Mouse (Mus musculus) lung, embryonic 16.5 days (tissue): ENCODE results near the gene Treml1. TPM values are rescaled to one million over a fixed set of nuclear protein-coding genes. Genes with fewer than 3 reads are reported as not detected.

ENCODE experiments used
- ATAC-seq: fragments of 200-750 bp; cut with Nextera tagmentation; 2 replicates; pipeline ENCODE4 v1.8.0; 2017; ENCODE audit warnings: low read depth, mild to moderate bottlenecking, moderate library complexity
- H3K27ac ChIP-seq: fragments of 300-500 bp; sonication (generic); 2 replicates; pipeline ENCODE4 v1.5.1; 2014; ENCODE audit warnings: mild to moderate bottlenecking, control low read depth, low read length
- H3K27me3 ChIP-seq: fragments of 300-500 bp; sonication (generic); 2 replicates; pipeline ENCODE4 v1.6.1; 2014; ENCODE audit warnings: low read depth, low read length, mixed read lengths; ENCODE audit not compliant: control insufficient read depth, insufficient read depth
- H3K36me3 ChIP-seq: fragments of 300-500 bp; sonication (generic); 2 replicates; pipeline ENCODE4 v1.6.1; 2014; ENCODE audit warnings: low read length; ENCODE audit not compliant: control insufficient read depth, insufficient read depth
- H3K4me1 ChIP-seq: fragments of 300-500 bp; sonication (generic); replicated peaks from 2 replicates; pipeline ENCODE4 v1.6.1; 2014; ENCODE audit warnings: low read length, mixed read lengths; ENCODE audit not compliant: control insufficient read depth, insufficient read depth
- H3K4me2 ChIP-seq: fragments of 300-500 bp; sonication (generic); 2 replicates; pipeline ENCODE4 v1.6.1; 2014; ENCODE audit warnings: low read depth, low read length, control low read depth
- H3K4me3 ChIP-seq: fragments of 300-500 bp; sonication (generic); 2 replicates; pipeline ENCODE4 v1.5.1; 2014; ENCODE audit warnings: mild to moderate bottlenecking, low read length, control low read depth
- H3K9ac ChIP-seq: fragments of 300-500 bp; sonication (generic); 2 replicates; pipeline ENCODE4 v1.6.1; 2014; ENCODE audit warnings: low read length, control low read depth
- H3K9me3 ChIP-seq: fragments of 300-500 bp; sonication (generic); 2 replicates; pipeline ENCODE4 v1.6.1; 2016; ENCODE audit warnings: low read length; ENCODE audit not compliant: control insufficient read depth
- WGBS: fragments of 180-500 bp; shearing (Covaris S2); extraction: QIAGEN DNeasy Blood & Tissue Kit; methylation state at CpG from one replicate; pipeline ENCODE4 v1.1.7; 2014; 5-methylcytosine and 5-hydroxymethylcytosine counted together
- polyA plus RNA-seq: library from polyadenylated mRNA; unstranded; fragments of >200 nt; fragmentation: Nextera tagmentation; extraction: Ambion mirVana; gene quantifications from 2 replicates; pipeline ENCODE4 v1.2.1, GENCODE M21; 2015

The Treml1 gene
- polyA plus RNA-seq, 1 experiment from 2014 or later: 2.6 TPM

DNA sequence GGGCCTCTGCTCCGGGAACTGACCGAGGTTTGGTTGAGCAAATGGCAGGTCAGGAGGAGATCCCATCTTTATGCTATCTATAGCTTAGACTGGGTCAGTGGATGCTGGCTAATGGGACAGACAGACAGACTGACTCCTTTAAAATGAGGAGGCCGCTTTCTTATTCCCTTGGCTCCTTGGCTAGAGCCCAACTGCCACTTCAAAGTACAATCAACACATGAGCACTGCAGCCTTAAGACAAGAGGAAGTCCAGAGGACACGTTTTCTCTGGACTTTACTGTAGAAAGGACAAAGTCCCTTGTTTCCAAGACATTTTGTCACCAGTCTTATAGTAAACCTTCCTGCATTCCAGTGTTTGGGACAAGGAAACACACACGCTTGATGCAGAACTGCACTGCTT lies 31.7 kb downstream of the Treml1 start:
- Histone ChIP-seq H3K27me3 (no peaks in the 10 kb centered on the region), H3K27ac (no peak overlapping the region), H3K4me3 (no peak overlapping the region), H3K9ac (no peak overlapping the region), H3K4me2 (no peak overlapping the region), H3K4me1 (no peaks in the 10 kb centered on the region), H3K36me3 (peaks cover 78% of the 10 kb centered on the region), H3K9me3 (no peaks in the 10 kb centered on the region)
- no peak for ATAC-seq
- 82% methylated on average over 5 of the region's 5 CpGs for WGBS

DNA sequence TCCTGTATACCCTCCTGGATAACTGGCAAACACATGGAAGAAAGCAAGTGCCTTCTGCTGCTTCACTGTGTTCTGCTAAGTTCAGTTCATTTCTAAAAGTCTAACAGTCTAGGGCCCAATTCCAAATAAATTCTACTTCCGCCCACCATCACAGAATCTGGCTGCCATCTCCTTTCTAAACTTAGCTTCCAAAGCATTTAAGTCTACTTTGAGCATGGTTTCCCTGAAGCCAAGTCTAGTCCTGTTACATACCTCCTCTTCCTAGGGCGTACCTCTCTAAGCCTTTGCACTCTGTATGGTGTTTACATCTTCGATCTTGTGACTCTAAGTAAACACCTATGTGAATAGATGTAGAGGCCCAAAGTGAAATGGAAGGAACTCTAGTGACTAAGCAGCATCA lies 32.9 kb downstream of the Treml1 start:
- H3K9me3 ChIP-seq: no peaks in the 10 kb centered on the region
- no peak overlapping the region for H3K4me3 ChIP-seq
- 87% methylated on average over 3 of the region's 3 CpGs for WGBS
- H3K36me3 ChIP-seq: peaks cover 69% of the 10 kb centered on the region
- H3K27me3 ChIP-seq: no peaks in the 10 kb centered on the region
- ATAC-seq: no peak
- H3K27ac ChIP-seq: no peak overlapping the region
- H3K9ac ChIP-seq: no peak overlapping the region
- H3K4me1 ChIP-seq: no peaks in the 10 kb centered on the region
- H3K4me2 ChIP-seq: no peak overlapping the region

DNA sequence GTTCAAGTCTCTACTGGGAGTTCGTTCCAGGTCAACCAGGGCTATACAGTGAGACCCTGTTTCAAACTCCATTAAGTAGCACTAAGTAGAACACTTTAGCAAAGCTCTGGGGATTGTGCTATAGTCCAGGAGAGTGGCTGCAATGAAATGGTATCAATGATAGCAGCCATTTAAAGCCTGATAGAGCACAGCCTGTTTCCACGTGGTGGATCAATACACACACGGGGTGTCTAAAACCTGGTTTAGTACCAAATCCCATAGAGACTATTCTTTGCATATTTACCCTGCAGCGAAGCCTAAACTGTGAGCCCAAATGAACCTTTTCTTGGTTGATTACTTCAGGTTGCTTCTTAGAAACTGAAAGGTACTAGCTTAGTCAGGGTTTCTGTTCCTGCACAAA lies 42.0 kb downstream of the Treml1 start:
- Histone ChIP-seq H3K9ac (no peak overlapping the region), H3K4me1 (no peaks in the 10 kb centered on the region), H3K4me2 (no peak overlapping the region), H3K36me3 (peaks cover 20% of the 10 kb centered on the region), H3K9me3 (no peaks in the 10 kb centered on the region), H3K4me3 (no peak overlapping the region), H3K27me3 (no peaks in the 10 kb centered on the region), H3K27ac (no peak overlapping the region)
- 87% methylated on average over 4 of the region's 4 CpGs for WGBS
- no peak for ATAC-seq

DNA sequence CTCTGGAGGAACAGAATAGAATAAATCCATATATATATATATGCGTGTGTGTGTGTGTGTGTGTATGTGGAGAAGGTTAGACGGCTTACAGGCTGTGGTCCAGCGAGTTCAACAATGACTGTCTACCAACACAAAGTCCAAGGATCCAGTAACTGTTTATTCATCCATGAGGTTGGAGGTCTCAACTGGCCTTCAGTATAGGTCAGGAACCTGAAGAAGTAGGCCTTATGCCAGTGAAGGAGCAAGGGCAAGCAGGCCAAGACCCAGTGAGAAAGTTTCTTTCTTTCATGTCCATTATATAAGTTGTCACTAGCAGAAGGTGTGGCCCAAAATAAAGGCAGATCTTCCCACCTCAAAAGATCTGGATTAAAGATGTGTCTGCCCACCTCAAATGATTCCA lies 43.0 kb downstream of the Treml1 start:
- Histone ChIP-seq H3K4me2 (no peak overlapping the region), H3K9me3 (no peaks in the 10 kb centered on the region), H3K9ac (no peak overlapping the region), H3K36me3 (peaks cover 20% of the 10 kb centered on the region), H3K27ac (no peak overlapping the region), H3K4me3 (no peak overlapping the region), H3K27me3 (no peaks in the 10 kb centered on the region), H3K4me1 (peaks cover 9% of the 10 kb centered on the region)
- 90% methylated on average over 3 of the region's 3 CpGs for WGBS
- no peak for ATAC-seq

DNA sequence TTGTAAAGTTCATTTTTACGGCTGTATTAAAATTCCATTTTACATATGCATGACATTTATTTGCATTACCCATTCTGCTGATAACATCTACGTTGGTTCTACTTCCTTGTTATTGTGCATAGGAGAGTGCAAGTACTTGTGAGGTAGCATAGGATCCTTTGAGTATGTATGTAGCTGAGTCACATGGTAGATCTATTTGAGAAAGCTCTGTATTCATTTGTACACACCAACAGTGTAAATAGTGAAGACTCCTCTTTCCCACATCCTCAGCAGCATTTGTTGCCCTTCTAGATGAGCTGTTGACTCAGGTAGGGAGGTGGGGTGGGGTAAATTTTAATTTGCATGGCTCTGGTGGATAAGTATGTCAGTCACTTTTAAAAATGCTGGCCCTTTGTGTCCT lies 44.1 kb downstream of the Treml1 start:
- ATAC-seq: no peak

DNA sequence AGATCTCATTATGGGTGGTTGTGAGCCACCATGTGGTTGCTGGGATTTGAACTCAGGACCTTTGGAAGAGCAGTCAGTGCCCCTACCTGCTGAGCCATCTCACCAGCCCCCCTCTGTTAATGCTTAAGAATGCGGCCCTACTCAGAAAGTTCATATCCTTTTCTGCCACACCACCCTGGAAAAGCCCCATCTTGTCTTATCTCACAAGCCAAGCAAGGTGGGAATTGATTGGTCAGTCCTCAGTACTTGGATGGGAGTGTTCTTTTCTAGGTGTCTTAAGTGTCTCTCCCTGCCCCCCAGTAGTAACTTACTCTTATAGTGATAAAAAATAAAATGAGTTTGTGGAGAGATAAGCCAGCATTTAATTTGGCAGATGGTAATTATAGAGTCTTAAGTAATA lies 45.0 kb downstream of the Treml1 start:
- ATAC-seq: no peak
- WGBS: 63% methylated on average over 1 of the region's 1 CpGs
- peaks cover 15% of the 10 kb centered on the region for H3K4me1 ChIP-seq
- no peaks in the 10 kb centered on the region for H3K9me3 ChIP-seq
- peaks cover 5% of the 10 kb centered on the region for H3K36me3 ChIP-seq
- no peak overlapping the region for H3K4me3 ChIP-seq
- H3K4me2 ChIP-seq: no peak overlapping the region
- H3K9ac ChIP-seq: no peak overlapping the region
- H3K27ac ChIP-seq: no peak overlapping the region
- H3K27me3 ChIP-seq: no peaks in the 10 kb centered on the region

More for the DNA sequence above, 44.1 kb downstream of the Treml1 start:
- Histone ChIP-seq H3K9me3 (no peaks in the 10 kb centered on the region), H3K4me1 (peaks cover 15% of the 10 kb centered on the region), H3K27me3 (no peaks in the 10 kb centered on the region), H3K27ac (no peak overlapping the region), H3K9ac (no peak overlapping the region), H3K4me2 (no peak overlapping the region), H3K4me3 (no peak overlapping the region), H3K36me3 (peaks cover 13% of the 10 kb centered on the region)
- WGBS: 73% methylated on average over 2 of the region's 2 CpGs

DNA sequence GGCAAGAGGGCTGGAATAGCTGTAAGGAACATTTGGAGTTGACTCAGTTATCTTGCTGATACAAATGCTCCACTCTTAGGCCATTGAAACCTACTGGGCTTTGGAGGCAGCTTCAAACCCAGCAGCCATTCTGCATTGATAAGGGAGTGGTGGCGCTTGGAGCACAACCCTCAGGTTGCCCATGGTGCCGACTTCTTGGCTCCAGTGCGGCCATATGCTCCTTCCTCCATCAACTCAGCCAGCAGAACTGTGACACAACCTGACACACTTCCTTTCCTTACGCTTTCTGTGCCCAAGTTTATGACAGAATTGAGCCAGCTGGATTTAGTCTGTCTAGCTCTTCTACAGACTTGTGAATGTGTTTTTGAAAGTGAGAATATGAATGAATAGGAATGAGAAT lies 47.4 kb downstream of the Treml1 start:
- 71% methylated on average over 4 of the region's 4 CpGs for WGBS
- no peaks in the 10 kb centered on the region for H3K27me3 ChIP-seq
- no peak overlapping the region for H3K9ac ChIP-seq
- no peaks in the 10 kb centered on the region; the same call in 1 of the 2 replicates for H3K36me3 ChIP-seq
- no peak overlapping the region for H3K4me2 ChIP-seq
- ATAC-seq: no peak
- H3K4me1 ChIP-seq: peaks cover 27% of the 10 kb centered on the region
- no peak overlapping the region for H3K4me3 ChIP-seq
- no peak overlapping the region for H3K27ac ChIP-seq
- no peaks in the 10 kb centered on the region for H3K9me3 ChIP-seq

DNA sequence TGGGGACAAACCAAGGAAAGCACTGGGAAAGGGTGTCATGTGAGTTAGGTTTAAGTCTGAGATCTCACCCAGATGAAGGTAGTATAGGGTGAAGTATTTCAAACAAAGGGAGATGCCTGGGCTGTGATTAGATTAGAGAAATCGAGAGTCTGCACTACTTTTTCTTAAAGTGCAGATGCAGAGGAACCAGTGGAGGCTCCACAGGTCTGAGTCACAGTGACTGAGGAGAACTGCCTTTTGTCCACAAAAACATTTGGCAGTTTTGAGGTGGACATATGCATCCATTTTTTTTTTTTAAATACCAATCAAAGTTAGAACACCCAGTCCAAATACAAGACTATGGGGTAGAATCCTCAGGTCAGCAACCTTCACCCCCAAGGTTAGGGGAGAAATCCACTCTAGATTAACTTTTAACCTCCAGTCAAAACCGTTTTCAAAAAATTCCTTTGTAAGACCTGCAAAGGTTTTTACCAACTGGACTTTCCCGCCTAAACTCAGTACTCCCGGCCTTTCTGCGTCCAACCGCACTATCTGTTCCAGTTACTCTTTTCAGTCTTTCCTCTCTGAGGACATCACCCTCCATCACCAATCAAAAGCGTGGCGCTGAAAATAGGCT lies 48.3 kb downstream of the Treml1 start:
- 2% methylated on average over 8 of the region's 8 CpGs for WGBS
- Histone ChIP-seq H3K27ac (peak overlapping the region; percentile 100), H3K9me3 (no peaks in the 10 kb centered on the region), H3K36me3 (peaks cover 4% of the 10 kb centered on the region), H3K4me2 (peak overlapping the region; percentile 69), H3K27me3 (no peaks in the 10 kb centered on the region), H3K9ac (peak overlapping the region; percentile 100), H3K4me1 (peaks cover 27% of the 10 kb centered on the region), H3K4me3 (peak overlapping the region; percentile 95)
- no peak for ATAC-seq

DNA sequence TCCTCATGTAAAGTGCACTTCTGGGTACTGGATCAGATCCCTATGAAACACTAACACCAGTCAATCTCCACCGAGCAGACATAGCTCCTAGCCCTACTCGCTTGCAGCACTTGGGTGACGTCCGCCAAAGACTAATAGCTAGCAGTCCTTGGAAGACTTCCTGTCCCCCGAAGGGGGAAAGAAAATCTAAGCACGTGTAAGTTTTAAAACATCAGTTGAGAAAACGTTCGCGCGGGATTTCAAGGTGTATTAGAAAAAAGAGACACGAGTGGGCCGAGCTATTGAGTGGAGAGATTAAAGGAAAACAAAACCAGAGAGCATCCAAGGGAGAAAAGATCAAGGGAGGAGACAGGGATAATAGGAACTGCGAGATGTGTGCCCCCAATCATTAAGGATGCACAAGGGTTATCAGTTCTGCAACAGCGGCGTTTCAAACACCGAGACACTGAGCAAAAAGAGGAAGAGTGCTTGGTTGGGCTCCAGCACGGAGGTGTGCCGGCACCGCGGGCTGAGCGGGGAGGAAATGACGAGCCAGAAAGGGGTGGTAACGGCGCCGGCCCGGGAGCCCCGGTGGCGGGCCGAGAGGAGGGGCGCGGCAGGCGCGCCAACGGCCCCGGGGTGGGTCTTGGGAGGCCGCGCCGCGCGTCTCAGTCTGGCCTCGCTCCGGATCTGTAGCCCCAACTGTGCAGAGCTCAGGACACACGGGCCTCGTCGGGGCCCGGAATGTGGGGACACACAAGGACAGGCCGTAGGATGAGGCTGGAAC lies 49.0 kb downstream of the Treml1 start:
- Histone ChIP-seq H3K9me3 (no peaks in the 10 kb centered on the region), H3K27ac (peak overlapping the region; percentile 100), H3K27me3 (no peaks in the 10 kb centered on the region), H3K4me3 (peak overlapping the region; percentile 95), H3K4me1 (peaks cover 27% of the 10 kb centered on the region), H3K4me2 (peak overlapping the region; percentile 69), H3K9ac (peak overlapping the region; percentile 100), H3K36me3 (peaks cover 5% of the 10 kb centered on the region)
- peak; percentile 29 for ATAC-seq
- WGBS: under 1% methylated on average over 41 of the region's 47 CpGs
